Mouse (Mus musculus) limb, embryonic 11.5 days (tissue): ENCODE results near the gene Pskh1. TPM values are rescaled to one million over a fixed set of nuclear protein-coding genes. Genes with fewer than 3 reads are reported as not detected.

Experiments used
- ATAC-seq: fragments of 200-750 bp; cut with Nextera tagmentation; 2 replicates; pipeline ENCODE4 v1.8.0; 2017; ENCODE audit warnings: low read depth; ENCODE audit not compliant: insufficient number of reproducible peaks, low FRiP score, low TSS enrichment
- DNase-seq: peaks from one replicate; pipeline ENCODE4 v3.0.0-alpha.2; 2015; ENCODE audit warnings: low spot score
- H3K27ac ChIP-seq: fragments of 300-500 bp; sonication (generic); replicated peaks from 2 replicates; pipeline ENCODE4 v1.5.1; 2014; ENCODE audit warnings: low read depth, mild to moderate bottlenecking, low read length
- H3K27me3 ChIP-seq: fragments of 300-500 bp; sonication (generic); 2 replicates; pipeline ENCODE4 v1.6.1; 2014; ENCODE audit warnings: mild to moderate bottlenecking, low read length, mixed read lengths; ENCODE audit not compliant: control insufficient read depth, insufficient read depth
- H3K36me3 ChIP-seq: fragments of 300-500 bp; sonication (generic); 2 replicates; pipeline ENCODE4 v1.6.1; 2014; ENCODE audit warnings: mild to moderate bottlenecking, low read length, moderate library complexity, mixed read lengths; ENCODE audit not compliant: control insufficient read depth, insufficient read depth
- H3K4me1 ChIP-seq: fragments of 300-500 bp; sonication (generic); 2 replicates; pipeline ENCODE4 v1.6.1; 2014; ENCODE audit warnings: low read length, mixed read lengths; ENCODE audit not compliant: control insufficient read depth, insufficient read depth
- H3K4me2 ChIP-seq: fragments of 300-500 bp; sonication (generic); 2 replicates; pipeline ENCODE4 v1.6.1; 2014; ENCODE audit warnings: low read depth, mild to moderate bottlenecking, moderate library complexity; ENCODE audit not compliant: severe bottlenecking
- H3K4me3 ChIP-seq: fragments of 300-500 bp; sonication (generic); 2 replicates; pipeline ENCODE4 v1.5.1; 2014; ENCODE audit warnings: low read depth, low read length
- H3K9ac ChIP-seq: fragments of 300-500 bp; sonication (generic); 2 replicates; pipeline ENCODE4 v1.6.1; 2014; ENCODE audit warnings: mild to moderate bottlenecking, low read length
- H3K9me3 ChIP-seq: fragments of 300-500 bp; sonication (generic); 2 replicates; pipeline ENCODE4 v1.6.1; 2016; ENCODE audit warnings: low read length; ENCODE audit not compliant: control insufficient read depth
- WGBS: fragments of 180-500 bp; shearing (Covaris S2); extraction: QIAGEN DNeasy Blood & Tissue Kit; methylation state at CpG from one replicate; pipeline ENCODE4 v1.1.7; 2014; 5-methylcytosine and 5-hydroxymethylcytosine counted together
- polyA plus RNA-seq: library from polyadenylated mRNA; unstranded; fragments of >200 nt; fragmentation: Nextera tagmentation; extraction: Ambion mirVana; gene quantifications from 2 replicates; pipeline ENCODE4 v1.2.1, GENCODE M21; 2014

Pskh1 gene
- polyA plus RNA-seq, 1 experiment from 2014 or later: 28.9 TPM

DNA sequence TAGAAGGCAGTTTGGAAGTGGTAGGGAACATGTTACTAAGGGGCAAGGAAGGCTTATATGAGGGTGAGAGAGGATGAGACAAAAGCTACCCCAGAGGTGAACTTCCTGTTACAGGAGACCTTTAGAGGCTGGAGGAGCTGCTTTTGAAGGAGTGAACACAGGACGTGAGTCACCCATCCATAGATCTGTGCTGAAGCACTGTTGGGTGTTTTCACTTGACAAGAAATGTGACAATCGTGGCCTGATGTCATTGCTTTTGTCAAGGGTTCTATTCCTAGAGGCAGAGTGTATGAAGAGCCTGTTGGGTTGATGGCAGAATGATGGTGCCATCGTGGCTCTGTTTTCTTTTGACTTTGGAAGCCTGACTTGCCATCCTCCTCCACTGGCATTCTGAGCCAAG, 19.1 kb downstream of the Pskh1 start:
- Histone ChIP-seq H3K9me3 (no peaks in the 10 kb centered on the region), H3K27ac (no peak overlapping the region), H3K36me3 (peaks cover 3% of the 10 kb centered on the region; the same call in 1 of the 2 replicates), H3K4me2 (no peak overlapping the region), H3K27me3 (no peaks in the 10 kb centered on the region), H3K9ac (no peak overlapping the region), H3K4me3 (no peak overlapping the region), H3K4me1 (no peaks in the 10 kb centered on the region)
- DNase-seq: no peak
- no peak for ATAC-seq
- WGBS: 95% methylated on average over 3 of the region's 3 CpGs

- ATAC-seq (no peak), DNase-seq (no peak)
- Histone ChIP-seq H3K4me1 (no peaks in the 10 kb centered on the region), H3K36me3 (peaks cover 3% of the 10 kb centered on the region; the same call in 1 of the 2 replicates), H3K27ac (no peak overlapping the region), H3K9ac (no peak overlapping the region), H3K4me2 (no peak overlapping the region), H3K4me3 (no peak overlapping the region), H3K27me3 (no peaks in the 10 kb centered on the region), H3K9me3 (no peaks in the 10 kb centered on the region)
- 76% methylated on average over 3 of the region's 3 CpGs for WGBS
Measured at GRCm38 (mm10) chr8:105925123-105925522, 24.9 kb downstream of the Pskh1 start.

GRCm38 (mm10) chr8:105930602-105931001, 30.4 kb downstream of the Pskh1 start:
- DNase-seq (peak; percentile 91), ATAC-seq (no peak)
- H3K27me3 ChIP-seq: no peaks in the 10 kb centered on the region
- no peak overlapping the region for H3K4me2 ChIP-seq
- H3K36me3 ChIP-seq: peaks cover 3% of the 10 kb centered on the region; the same call in 1 of the 2 replicates
- 19% methylated on average over 8 of the region's 8 CpGs for WGBS
- H3K4me1 ChIP-seq: no peaks in the 10 kb centered on the region
- H3K27ac ChIP-seq: no peak overlapping the region
- H3K9ac ChIP-seq: no peak overlapping the region
- no peak overlapping the region for H3K4me3 ChIP-seq
- H3K9me3 ChIP-seq: no peaks in the 10 kb centered on the region

DNA sequence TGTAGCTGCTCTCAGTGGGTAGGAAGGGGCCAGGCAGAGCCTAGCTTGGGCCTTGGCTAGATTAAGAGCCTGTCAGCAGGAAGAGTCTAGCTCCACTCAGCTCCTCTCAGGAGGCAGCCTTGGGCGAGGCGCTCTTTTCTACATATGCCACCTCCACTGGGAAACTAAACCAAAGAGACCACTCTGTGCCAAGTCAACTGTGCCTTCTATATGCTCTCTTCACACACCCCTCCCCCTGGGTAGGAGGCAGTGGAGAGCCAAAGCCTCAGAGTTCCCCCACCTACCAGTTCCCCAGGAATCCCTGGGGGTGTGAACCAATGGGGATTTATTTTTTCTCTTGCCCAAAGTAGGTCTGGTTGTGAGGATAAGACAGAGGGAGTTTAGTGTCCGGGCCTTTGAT, 31.0 kb downstream of the Pskh1 start:
- 94% methylated on average over 3 of the region's 3 CpGs for WGBS
- ATAC-seq (no peak), DNase-seq (no peak)
- Histone ChIP-seq H3K4me2 (no peak overlapping the region), H3K27ac (no peak overlapping the region), H3K4me1 (no peaks in the 10 kb centered on the region), H3K9ac (no peak overlapping the region), H3K36me3 (peaks cover 3% of the 10 kb centered on the region; the same call in 1 of the 2 replicates), H3K27me3 (no peaks in the 10 kb centered on the region), H3K9me3 (no peaks in the 10 kb centered on the region), H3K4me3 (no peak overlapping the region)

DNA sequence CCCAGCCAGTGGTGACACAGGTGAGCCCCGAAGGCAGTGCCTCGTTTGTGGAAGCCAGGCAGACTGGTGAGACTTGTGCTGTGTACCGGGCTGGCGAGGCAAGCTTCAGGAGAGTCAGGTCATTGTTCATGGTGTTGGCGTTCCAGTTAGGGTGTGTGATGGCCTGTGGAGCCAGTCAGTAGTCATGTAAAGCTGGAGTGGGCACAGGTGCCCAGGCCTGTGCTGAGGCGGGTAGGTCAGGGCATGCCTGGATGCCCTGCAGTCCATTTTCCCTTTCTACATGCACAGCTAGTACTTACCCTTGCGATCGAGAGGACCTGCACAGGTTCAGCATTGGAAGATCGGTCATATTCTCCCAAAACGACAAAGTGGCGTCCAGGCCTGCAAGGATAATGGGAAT, 32.3 kb downstream of the Pskh1 start:
- Histone ChIP-seq H3K27me3 (no peaks in the 10 kb centered on the region), H3K27ac (no peak overlapping the region), H3K36me3 (peaks cover 3% of the 10 kb centered on the region; the same call in 1 of the 2 replicates), H3K4me2 (no peak overlapping the region), H3K4me1 (no peaks in the 10 kb centered on the region), H3K9me3 (no peaks in the 10 kb centered on the region), H3K9ac (no peak overlapping the region), H3K4me3 (no peak overlapping the region)
- ATAC-seq (no peak), DNase-seq (no peak)
- WGBS: 88% methylated on average over 11 of the region's 11 CpGs

DNA sequence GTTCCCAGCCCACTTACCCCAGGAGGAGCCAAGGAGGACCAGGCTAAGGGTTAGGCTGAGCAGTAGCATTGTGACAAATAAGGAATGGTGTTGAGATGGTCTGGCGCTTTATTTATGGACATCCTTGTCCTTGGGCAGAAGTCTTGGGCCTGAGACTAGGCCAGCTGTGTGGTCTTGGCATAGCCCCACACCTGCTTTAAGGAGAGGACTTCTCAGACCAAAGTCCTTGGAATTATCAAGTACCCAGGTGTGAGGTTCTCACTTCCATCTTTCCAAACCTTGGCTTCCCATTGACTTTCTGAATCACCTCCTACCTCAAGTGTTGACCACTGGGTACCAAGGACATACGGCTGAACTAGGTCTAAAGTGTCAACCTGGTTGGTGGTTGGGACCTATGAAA, 33.5 kb downstream of the Pskh1 start, which contains the start of gene Ctrl:
Ctrl (minus strand) TSS at position 101 of the 400 bp plus-strand sequence.
- no peak for DNase-seq
- 89% methylated on average over 2 of the region's 2 CpGs for WGBS
- no peaks in the 10 kb centered on the region for H3K9me3 ChIP-seq
- no peak within 1 kb of the TSS for H3K27ac ChIP-seq
- no peak for ATAC-seq
- 0 out of 2 replicates have a peak, but pooled peaks cover 4% of the 10 kb centered on the region for H3K4me1 ChIP-seq
- no peak within 1 kb of the TSS for H3K9ac ChIP-seq
- H3K27me3 ChIP-seq: no peaks in the 10 kb centered on the region
- H3K36me3 ChIP-seq: peaks cover 3% of the 10 kb centered on the region; the same call in 1 of the 2 replicates
- no peak within 1 kb of the TSS for H3K4me3 ChIP-seq
- H3K4me2 ChIP-seq: no peak within 1 kb of the TSS

DNA sequence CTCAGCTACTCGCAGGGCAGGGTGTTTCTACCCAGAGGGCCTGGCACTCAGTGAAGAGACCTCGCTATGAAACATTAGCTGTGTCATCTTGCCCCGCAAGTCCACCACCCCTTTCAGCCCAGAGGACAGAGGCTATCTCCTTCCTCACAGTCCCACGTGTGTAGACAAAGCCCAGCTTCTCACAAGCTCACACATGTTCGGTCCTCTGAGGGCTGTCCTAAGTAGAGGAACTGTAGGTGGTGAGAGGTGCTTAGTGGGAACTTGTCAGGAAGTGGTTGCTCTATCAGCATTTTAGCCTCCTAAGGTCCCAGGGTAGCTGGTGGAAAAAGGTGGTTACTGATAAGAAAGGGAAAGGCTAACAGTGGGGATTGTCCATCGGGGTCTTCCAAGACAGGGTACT, 34.9 kb downstream of the Pskh1 start:
- no peaks in the 10 kb centered on the region for H3K9me3 ChIP-seq
- H3K4me2 ChIP-seq: no peak overlapping the region
- peak overlapping the region; percentile 8; the same call in 1 of the 2 replicates for H3K4me3 ChIP-seq
- no peak for DNase-seq
- WGBS: 85% methylated on average over 6 of the region's 6 CpGs
- no peak overlapping the region for H3K9ac ChIP-seq
- H3K4me1 ChIP-seq: 0 out of 2 replicates have a peak, but pooled peaks cover 4% of the 10 kb centered on the region
- peaks cover under 1% of the 10 kb centered on the region; the same call in 1 of the 2 replicates for H3K36me3 ChIP-seq
- no peak overlapping the region for H3K27ac ChIP-seq
- H3K27me3 ChIP-seq: no peaks in the 10 kb centered on the region
- no peak for ATAC-seq

- ATAC-seq (no peak), DNase-seq (no peak)
- H3K9me3 ChIP-seq: no peaks in the 10 kb centered on the region
- H3K27ac ChIP-seq: no peak overlapping the region
- no peaks in the 10 kb centered on the region for H3K27me3 ChIP-seq
- WGBS: 24% methylated on average over 7 of the region's 7 CpGs
- peak overlapping the region; percentile 67 for H3K4me3 ChIP-seq
- H3K9ac ChIP-seq: peak overlapping the region; percentile 61
- H3K36me3 ChIP-seq: no peaks in the 10 kb centered on the region; the same call in 1 of the 2 replicates
- H3K4me1 ChIP-seq: 0 out of 2 replicates have a peak, but pooled peaks cover 4% of the 10 kb centered on the region
- H3K4me2 ChIP-seq: peak overlapping the region; percentile 95
Measured at GRCm38 (mm10) chr8:105935863-105936603, 35.8 kb downstream of the Pskh1 start.
